Mouse (Mus musculus): ENCODE results near the gene Grip1. TPM values are rescaled to one million over a fixed set of nuclear protein-coding genes. Genes with fewer than 3 reads are reported as not detected.

Gene Grip1
- total RNA-seq (2014; fragmentation: Nextera tagmentation) (not detected in 2 replicates), total RNA-seq (2017) (not detected in 2 replicates)

GRCm38 (mm10) chr10:119453431-119454105 lies at the start of gene Grip1:
Grip1 (plus strand) TSS chr10:119453830.
- ATAC-seq (replicated peaks; ENCODE audit: low FRiP score, low TSS enrichment, poor library complexity, severe bottlenecking), result 0 out of 2 replicates have a peak, but pooled peaks have one; percentile 14

GRCm38 (mm10) chr10:119405103-119405502 lies 48.5 kb upstream of the Grip1 start:
- ATAC-seq (replicated peaks; ENCODE audit: low FRiP score, low TSS enrichment, poor library complexity, severe bottlenecking), result no peak

DNA sequence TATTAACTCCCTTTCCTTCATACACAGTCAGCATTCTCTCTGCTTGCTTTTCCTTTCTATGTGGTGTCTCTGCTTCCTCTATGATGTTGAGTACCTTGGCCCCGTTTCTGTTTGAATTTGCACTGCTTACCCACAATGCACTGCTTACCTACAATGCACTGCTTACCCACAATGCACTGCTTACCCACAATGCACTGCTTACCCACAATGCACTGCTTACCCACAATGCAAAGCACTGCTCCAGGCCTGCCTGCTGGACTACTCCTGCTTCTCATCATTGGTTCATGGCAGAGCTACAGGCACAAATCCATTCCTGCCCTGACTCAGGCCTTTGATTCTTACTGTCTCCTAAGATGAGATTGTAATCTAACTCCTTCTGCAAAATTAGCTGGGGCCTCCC lies 48.0 kb upstream of the Grip1 start:
- ATAC-seq (replicated peaks; ENCODE audit: low FRiP score, low TSS enrichment, poor library complexity, severe bottlenecking), result no peak

- ATAC-seq (replicated peaks; ENCODE audit: low FRiP score, low TSS enrichment, poor library complexity, severe bottlenecking), result no peak
These were observed 45.3 kb upstream of the Grip1 start for GRCm38 (mm10) chr10:119408327-119408726.

- ATAC-seq (replicated peaks; ENCODE audit: low FRiP score, low TSS enrichment, poor library complexity, severe bottlenecking), result no peak
These were observed 40.4 kb upstream of the Grip1 start for GRCm38 (mm10) chr10:119413238-119413637.

- no peak for ATAC-seq (replicated peaks; ENCODE audit: low FRiP score, low TSS enrichment, poor library complexity, severe bottlenecking)
These were observed 38.5 kb upstream of the Grip1 start for GRCm38 (mm10) chr10:119415106-119415505.

- no peak for ATAC-seq (replicated peaks; ENCODE audit: low FRiP score, low TSS enrichment, poor library complexity, severe bottlenecking)
These were observed 32.2 kb upstream of the Grip1 start for GRCm38 (mm10) chr10:119421418-119421817.

GRCm38 (mm10) chr10:119423821-119424534 lies 29.7 kb upstream of the Grip1 start:
- ATAC-seq (replicated peaks; ENCODE audit: low FRiP score, low TSS enrichment, poor library complexity, severe bottlenecking), result no peak

GRCm38 (mm10) chr10:119427653-119428052 lies 26.0 kb upstream of the Grip1 start:
- ATAC-seq (replicated peaks; ENCODE audit: low FRiP score, low TSS enrichment, poor library complexity, severe bottlenecking), result no peak

- no peak for ATAC-seq (replicated peaks; ENCODE audit: low FRiP score, low TSS enrichment, poor library complexity, severe bottlenecking)
These were observed 25.5 kb upstream of the Grip1 start for GRCm38 (mm10) chr10:119428106-119428505.

GRCm38 (mm10) chr10:119430240-119430639 lies 23.4 kb upstream of the Grip1 start:
- ATAC-seq (replicated peaks; ENCODE audit: low FRiP score, low TSS enrichment, poor library complexity, severe bottlenecking), result no peak

GRCm38 (mm10) chr10:119431801-119432200 lies 21.8 kb upstream of the Grip1 start:
- no peak for ATAC-seq (replicated peaks; ENCODE audit: low FRiP score, low TSS enrichment, poor library complexity, severe bottlenecking)

DNA sequence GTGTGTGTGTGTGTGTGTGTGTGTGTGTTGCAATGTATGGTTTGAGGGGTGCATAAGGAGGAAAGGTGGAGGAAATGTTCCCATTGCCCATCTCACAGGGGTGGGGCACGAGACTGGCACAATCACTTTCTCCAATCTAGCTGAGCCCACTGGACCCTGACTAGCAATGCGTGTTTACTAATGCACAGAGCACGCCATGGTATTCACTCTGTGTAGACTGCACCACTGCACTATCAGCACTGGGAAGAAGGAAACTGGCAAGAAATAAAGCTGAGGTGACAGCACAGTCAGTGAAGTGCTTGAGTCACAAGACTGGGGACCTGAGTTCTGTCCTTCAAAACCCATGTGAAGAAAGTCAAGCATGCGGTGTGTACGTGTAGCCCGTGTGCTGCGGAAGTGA lies 17.8 kb upstream of the Grip1 start:
- no peak for ATAC-seq (replicated peaks; ENCODE audit: low FRiP score, low TSS enrichment, poor library complexity, severe bottlenecking)

DNA sequence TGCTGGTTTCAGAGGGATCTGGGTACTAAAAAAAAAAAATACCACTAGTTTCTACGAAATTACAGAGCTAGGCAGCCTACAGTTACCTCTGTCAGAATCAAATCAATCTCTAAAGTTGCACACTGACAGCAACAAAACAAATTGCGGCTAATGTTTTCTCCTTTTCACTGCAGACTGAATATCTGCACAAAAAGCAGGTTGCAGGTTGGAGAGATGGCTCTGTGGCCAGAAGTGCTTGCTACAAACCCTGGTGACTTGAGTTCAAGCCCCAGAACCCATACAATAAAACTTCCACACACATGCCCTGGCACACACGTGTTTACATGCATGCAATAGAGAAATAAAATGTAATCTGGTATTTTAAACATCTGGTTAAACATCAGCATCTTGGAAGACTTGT lies 16.3 kb upstream of the Grip1 start:
- no peak for ATAC-seq (replicated peaks; ENCODE audit: low FRiP score, low TSS enrichment, poor library complexity, severe bottlenecking)

DNA sequence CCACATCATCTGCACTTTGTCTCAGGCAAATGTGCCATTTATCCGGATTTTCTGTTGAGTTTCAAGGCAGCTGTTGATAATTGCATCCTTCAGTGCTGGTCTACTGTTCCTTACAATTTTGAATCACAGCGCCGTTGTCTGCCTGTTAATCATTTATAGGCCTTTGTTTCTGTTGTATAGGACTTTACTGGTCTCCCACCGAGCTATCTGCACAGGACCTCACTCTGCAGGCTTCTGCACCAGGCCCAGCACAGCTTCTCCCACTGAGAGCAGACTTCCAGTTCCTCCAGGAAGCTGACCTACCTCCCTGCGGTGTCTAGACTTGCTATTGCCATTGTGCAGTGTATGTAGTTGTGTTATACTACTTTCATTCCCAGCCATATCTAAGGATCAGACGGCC lies 11.9 kb upstream of the Grip1 start:
- no peak for ATAC-seq (replicated peaks; ENCODE audit: low FRiP score, low TSS enrichment, poor library complexity, severe bottlenecking)

- ATAC-seq (replicated peaks; ENCODE audit: low FRiP score, low TSS enrichment, poor library complexity, severe bottlenecking), result no peak
These were observed 6.2 kb upstream of the Grip1 start for GRCm38 (mm10) chr10:119447392-119447914.

GRCm38 (mm10) chr10:119447930-119448329 lies 5.7 kb upstream of the Grip1 start:
- ATAC-seq (replicated peaks; ENCODE audit: low FRiP score, low TSS enrichment, poor library complexity, severe bottlenecking), result no peak

DNA sequence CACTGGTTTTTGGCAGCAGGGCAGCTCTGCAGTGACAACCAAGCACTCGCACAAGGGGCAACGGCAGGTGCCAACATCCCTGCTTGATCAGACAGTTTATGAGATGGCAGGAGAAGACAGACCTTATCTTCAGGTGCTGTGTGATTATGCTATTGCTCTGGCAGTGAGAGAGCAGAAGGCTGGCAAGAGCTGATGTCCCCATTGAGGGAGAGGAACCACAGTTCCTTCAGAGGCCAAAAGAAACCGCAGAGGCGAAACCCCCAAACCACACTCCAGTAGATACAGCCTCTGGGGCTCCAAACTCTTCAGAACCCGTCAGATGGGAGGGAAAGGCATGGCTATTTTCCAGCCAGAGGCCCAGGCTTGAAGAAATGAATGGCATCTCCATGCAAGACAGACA lies 932 bp upstream of the Grip1 start:
- peak; percentile 55; the same call in 1 of the 2 replicates for ATAC-seq (replicated peaks; ENCODE audit: low FRiP score, low TSS enrichment, poor library complexity, severe bottlenecking)

- no peak for ATAC-seq (replicated peaks; ENCODE audit: low FRiP score, low TSS enrichment, poor library complexity, severe bottlenecking)
These were observed 557 bp downstream of the Grip1 start for GRCm38 (mm10) chr10:119454106-119454667.
